Mouse (Mus musculus): ENCODE results near the gene Scd3.
"Not testable (repeated sequence)": the region's sequence is repeated elsewhere in the genome, so short reads cannot be mapped to it uniquely, and the experiment has no call there.

The Scd3 gene

GRCm38 (mm10) chr19:44238906-44239305 lies 35.8 kb downstream of the Scd3 start:
- no peak for DNase-seq

DNA sequence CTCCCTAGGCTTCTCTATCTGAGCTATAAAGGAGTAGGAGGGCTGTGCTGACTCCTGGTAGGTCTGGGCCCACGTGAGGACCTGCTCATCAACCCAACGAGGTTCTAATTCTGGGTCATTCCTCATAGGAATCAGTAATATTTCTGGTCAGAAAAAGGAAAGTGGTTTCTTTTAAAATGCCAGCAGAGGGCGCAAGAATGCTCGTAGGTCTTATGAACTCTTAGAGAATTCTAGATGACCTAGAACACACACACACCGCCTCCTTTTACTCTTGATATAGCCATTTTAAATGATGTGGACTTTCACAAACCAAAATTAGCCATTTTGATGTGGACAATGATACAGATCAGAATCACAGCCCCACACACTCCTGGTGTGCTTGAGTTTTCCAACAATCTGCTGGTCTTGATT lies 42.7 kb downstream of the Scd3 start:
- peak; percentile 52 for DNase-seq

DNA sequence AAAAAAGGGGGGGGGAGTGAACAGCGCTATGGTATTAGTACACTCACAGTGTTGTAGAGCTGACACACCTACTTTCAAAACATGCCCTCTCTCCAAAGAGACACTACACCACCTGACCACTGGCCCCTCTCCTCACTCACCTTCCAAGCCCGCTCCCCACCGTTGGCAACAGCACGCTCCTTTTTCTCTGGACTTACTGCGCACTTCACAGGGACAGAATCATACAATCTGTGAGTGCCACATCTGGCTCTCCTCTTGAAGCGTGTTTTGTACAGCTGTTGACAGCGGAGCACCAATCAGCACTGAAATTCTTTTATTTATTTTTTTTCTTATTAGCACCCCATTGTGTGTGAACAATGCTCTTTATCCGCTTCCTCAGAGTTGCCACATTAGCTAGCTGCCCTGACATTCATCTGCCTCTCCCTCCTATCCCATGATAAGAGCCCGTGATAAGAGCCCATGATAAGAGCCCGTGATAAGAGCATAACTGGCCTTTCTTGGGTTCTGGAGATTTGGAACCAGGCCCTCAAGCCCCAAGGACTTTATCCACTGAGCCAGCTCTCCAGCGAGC lies 43.4 kb downstream of the Scd3 start:
- no peak for DNase-seq

GRCm38 (mm10) chr19:44247281-44248080 lies 44.4 kb downstream of the Scd3 start:
- DNase-seq = peak; percentile 56

DNA sequence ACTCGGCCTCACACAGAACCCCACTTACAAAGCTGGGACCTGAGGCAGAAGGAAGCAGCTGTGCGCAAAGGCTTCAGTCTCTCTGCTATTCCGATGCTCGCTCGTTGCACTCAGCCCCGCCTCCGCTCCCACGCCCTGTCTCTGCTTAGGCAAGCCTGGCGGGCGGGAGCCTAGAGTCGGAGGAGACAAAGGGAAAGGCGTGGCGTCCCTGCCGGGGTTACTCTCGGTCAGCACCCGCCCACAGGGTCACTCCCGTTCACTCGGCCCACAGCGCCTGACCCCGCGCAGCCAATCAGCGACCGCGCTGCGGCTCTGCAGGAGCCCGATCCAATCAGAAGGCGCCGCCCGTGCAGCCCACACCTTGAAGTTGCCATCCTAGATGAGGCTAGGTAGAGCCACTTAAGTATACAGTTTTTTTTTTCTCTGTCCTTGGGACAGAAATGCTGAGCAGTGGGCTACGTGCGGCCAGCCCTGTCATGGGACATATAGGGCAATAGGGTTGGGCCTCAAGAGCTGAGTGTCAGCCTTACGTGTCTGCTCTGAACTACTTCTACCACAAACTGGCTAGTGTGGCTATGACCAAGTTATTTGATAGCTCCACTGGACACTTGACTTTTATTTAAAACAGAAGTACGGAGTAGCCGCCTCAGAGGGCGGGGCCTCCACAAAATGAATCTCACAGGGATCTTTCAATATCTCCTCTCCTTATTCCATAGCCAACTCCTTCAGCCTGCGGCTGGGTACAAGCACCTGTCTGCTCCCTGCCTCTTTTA lies 45.2 kb downstream of the Scd3 start:
- peak; percentile 96 for DNase-seq

- no peak for DNase-seq
Observed at GRCm38 (mm10) chr19:44248854-44249351, 45.8 kb downstream of the Scd3 start.

GRCm38 (mm10) chr19:44251138-44251537 lies 48.1 kb downstream of the Scd3 start:
- not testable (repeated sequence) for DNase-seq

DNA sequence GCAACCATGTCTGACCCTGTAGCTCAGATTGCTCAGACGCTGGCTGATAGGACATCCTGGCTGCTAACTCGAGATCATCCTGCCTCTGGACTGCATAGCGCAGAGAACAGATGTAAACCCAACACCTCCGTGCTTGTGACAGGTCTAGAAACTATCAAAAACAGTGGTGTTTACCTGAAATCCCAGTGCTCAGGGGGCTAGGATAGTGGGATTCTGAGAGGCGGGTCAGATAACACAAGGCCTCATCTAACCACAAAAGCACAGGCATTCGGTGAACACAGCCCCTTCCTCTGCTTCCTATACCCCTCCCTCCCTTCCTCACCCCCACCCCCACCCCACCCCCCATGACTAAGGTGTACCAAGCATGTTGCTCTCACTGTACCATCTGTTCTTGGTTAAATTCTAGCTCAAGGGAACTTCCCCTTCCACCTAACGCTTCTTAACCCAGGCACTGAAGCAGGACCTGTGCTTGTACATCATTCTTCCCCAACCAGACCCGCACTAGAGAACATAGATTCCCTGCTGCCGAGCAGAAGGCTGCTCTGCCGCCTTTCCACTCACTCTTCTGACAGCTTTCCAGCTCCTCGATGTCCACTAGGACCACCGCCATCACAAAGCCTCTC lies 49.0 kb downstream of the Scd3 start:
- no peak for DNase-seq

DNA sequence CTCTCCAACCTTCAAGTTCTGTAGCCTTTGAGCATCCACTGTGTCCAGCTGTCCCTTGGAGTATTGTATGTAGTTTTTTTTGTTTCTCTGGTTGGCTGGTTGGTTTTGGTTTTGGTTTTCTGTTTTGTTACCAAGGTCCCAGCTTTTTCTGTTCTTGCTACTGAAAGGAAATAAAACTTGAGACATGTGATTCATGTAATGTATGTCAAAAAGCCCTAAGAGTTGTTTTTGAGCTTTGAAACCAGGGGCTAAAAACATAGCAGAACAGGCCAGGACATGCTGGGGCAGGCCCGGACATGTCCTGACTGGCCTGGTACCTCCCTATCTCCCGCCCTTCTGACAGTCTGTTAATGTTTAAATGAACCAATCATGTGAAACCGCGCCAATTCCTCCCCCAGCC lies 51.0 kb downstream of the Scd3 start:
- not testable (repeated sequence) for DNase-seq

- no peak for DNase-seq
Observed at GRCm38 (mm10) chr19:44257377-44257966, 54.4 kb downstream of the Scd3 start.

GRCm38 (mm10) chr19:44259484-44259883 lies 56.4 kb downstream of the Scd3 start:
- DNase-seq = no peak

GRCm38 (mm10) chr19:44260487-44260886 lies 57.4 kb downstream of the Scd3 start:
- no peak for DNase-seq

GRCm38 (mm10) chr19:44261774-44262173 lies 58.7 kb downstream of the Scd3 start:
- DNase-seq = no peak

- DNase-seq = no peak
Observed at GRCm38 (mm10) chr19:44263581-44263980, 60.5 kb downstream of the Scd3 start.

DNA sequence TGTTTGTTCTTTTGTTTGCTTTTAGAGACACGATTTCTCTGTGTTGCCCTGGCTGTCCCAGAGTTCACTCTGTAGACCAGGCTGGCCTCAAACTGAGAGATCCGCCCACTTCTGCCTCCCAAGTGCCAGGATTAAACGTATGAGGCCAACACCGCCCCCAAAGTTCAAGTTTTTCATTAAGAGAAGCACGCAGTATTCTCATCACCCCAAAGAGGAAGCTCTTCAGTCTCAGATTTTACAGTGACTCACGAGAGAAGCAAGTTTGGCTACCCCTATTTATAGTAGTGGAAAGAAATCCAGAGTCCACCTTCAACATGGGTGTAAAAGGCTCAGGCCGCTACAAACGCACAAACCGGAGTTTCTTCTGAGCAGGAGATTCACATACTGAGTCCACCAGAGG lies 61.2 kb downstream of the Scd3 start:
- no peak for DNase-seq

DNA sequence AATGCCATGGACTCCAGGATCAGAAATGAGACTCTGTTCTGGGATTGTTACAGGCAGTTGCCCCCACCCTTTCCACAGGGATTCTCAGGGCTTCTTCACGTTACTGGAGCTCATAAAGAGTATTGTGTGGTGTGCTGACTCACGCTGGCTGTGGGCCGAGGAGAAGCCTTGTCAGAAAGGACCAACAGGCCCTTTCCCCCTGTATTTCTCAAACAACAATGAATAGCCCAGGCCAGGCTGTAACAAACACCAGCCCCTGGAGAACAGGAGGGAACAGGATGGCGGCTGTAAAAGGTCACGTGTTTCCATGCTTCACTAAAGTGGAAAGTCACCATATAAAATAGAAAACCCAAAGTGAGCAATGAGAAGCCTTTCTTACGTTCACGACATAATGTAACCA lies 62.2 kb downstream of the Scd3 start:
- no peak for DNase-seq

- no peak for DNase-seq
Observed at GRCm38 (mm10) chr19:44265911-44266337, 62.9 kb downstream of the Scd3 start.

- DNase-seq = peak; percentile 48
Observed at GRCm38 (mm10) chr19:44266458-44266823, 63.4 kb downstream of the Scd3 start.

- peak; percentile 82 for DNase-seq
Observed at GRCm38 (mm10) chr19:44266824-44267498, 63.9 kb downstream of the Scd3 start.

GRCm38 (mm10) chr19:44267499-44268002 lies 64.5 kb downstream of the Scd3 start:
- DNase-seq = no peak

DNA sequence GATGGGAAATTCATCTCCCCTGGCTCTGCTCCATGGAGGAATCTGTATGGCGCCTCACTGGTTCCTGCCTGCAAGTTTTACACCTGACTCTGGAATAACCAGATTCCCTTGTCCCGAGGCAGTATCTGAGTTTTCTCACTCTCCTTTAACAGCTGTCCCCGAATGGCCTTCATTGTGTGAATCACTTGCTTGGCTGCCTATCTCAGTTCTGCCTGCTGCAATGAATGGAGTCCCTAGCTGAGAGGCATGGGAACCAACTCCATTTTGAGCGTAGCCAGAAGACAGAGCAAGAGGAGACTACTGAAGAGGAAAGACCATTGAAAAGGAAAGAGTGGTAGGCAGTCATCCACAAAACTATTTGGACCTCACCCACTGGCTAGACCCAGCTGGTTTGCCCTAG lies 70.6 kb downstream of the Scd3 start:
- DNase-seq = no peak

DNA sequence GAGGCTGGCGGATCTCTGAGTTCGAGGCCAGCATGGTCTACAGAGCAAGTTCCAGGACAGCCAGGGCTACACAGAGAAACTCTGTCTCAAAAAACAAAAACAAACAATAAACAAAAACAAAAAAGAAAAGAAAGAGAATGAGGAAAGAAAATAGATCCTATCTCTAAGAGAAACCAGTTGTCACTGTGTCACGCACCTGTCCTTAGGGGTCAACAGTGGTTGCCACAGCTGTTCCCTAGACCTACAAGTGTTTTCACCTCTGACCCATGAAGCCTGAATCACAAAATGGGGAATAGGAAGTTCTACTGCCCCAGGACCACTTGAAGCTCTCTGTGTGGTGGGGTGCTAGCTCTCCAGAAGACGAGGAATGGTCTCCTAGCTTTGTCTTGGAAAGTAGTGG lies 71.4 kb downstream of the Scd3 start:
- no peak for DNase-seq
